Mouse (Mus musculus) heart, embryonic 12.5 days (tissue): ENCODE measurements at regions not wholly inside any gene's neighbourhood (a gene's known extent, or its start where the extent isn't known, plus 50 kb on each side); places are given as distances from the start of the nearest gene placed in this dataset.

Experiments
- ATAC-seq: fragments of 200-750 bp; cut with Nextera tagmentation; 2 replicates; pipeline ENCODE4 v1.8.0; 2017; ENCODE audit warnings: moderate TSS enrichment, moderate library complexity; ENCODE audit not compliant: insufficient number of reproducible peaks, low FRiP score
- H3K27ac ChIP-seq: fragments of 300-500 bp; sonication (generic); 2 replicates; pipeline ENCODE4 v1.5.1; 2016; ENCODE audit warnings: mild to moderate bottlenecking, moderate library complexity; ENCODE audit not compliant: poor library complexity, severe bottlenecking
- H3K27me3 ChIP-seq: fragments of 300-500 bp; sonication (generic); replicated peaks from 2 replicates; pipeline ENCODE4 v1.6.1; 2016; ENCODE audit warnings: mild to moderate bottlenecking, moderate library complexity
- H3K36me3 ChIP-seq: fragments of 300-500 bp; sonication (generic); 2 replicates; pipeline ENCODE4 v1.6.1; 2016; ENCODE audit warnings: mild to moderate bottlenecking, moderate library complexity
- H3K4me1 ChIP-seq: fragments of 300-500 bp; sonication (generic); replicated peaks from 2 replicates; pipeline ENCODE4 v1.6.1; 2016; ENCODE audit warnings: mild to moderate bottlenecking
- H3K4me2 ChIP-seq: fragments of 300-500 bp; sonication (generic); 2 replicates; pipeline ENCODE4 v1.6.1; 2016; ENCODE audit warnings: mild to moderate bottlenecking, moderate library complexity
- H3K4me3 ChIP-seq: fragments of 300-500 bp; sonication (generic); 2 replicates; pipeline ENCODE4 v1.5.1; 2016; ENCODE audit warnings: mild to moderate bottlenecking
- H3K9ac ChIP-seq: fragments of 300-500 bp; sonication (generic); 2 replicates; pipeline ENCODE4 v1.6.1; 2016; ENCODE audit warnings: mild to moderate bottlenecking, moderate library complexity
- H3K9me3 ChIP-seq: fragments of 300-500 bp; sonication (generic); replicated peaks from 2 replicates; pipeline ENCODE4 v1.6.1; 2016; ENCODE audit warnings: mild to moderate bottlenecking, moderate library complexity
- WGBS: fragments of 180-500 bp; shearing (Covaris S2); methylation state at CpG from one replicate; pipeline ENCODE4 v1.1.7; 2016; 5-methylcytosine and 5-hydroxymethylcytosine counted together

DNA sequence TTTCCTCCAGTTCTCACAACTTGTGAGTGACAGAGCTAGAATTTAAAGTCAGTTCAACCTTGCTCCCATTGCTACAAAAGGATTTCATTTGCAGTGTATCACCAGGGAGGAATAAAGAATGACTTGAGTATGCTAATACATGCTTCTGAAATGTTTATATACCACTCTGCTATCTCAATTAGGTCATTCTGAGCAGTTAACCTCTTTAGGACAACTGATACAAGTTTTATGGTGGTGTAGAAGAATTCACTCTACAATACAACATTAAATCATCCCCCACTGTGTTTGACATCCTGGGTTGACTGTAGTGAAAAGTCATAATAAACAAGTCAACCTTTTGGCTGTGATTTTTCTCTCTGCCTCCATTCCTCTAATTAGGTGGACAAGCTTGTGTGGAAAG, 248.6 kb downstream of the Pax1 start:
- H3K4me1 ChIP-seq, result no peaks in the 10 kb centered on the region
- no peak overlapping the region for H3K4me3 ChIP-seq
- no peaks in the 10 kb centered on the region for H3K9me3 ChIP-seq
- no peak overlapping the region for H3K9ac ChIP-seq
- H3K36me3 ChIP-seq, result no peaks in the 10 kb centered on the region
- H3K27ac ChIP-seq, result no peak overlapping the region
- ATAC-seq, result no peak
- H3K27me3 ChIP-seq, result no peaks in the 10 kb centered on the region
- no peak overlapping the region for H3K4me2 ChIP-seq

GRCm38 (mm10) chr2:147601639-147602038, 239.9 kb downstream of the Pax1 start:
- H3K9ac ChIP-seq, result no peak overlapping the region
- no peaks in the 10 kb centered on the region for H3K4me1 ChIP-seq
- no peaks in the 10 kb centered on the region for H3K27me3 ChIP-seq
- no peaks in the 10 kb centered on the region for H3K36me3 ChIP-seq
- no peak for ATAC-seq
- WGBS, result 31% methylated on average over 2 of the region's 2 CpGs
- H3K4me3 ChIP-seq, result no peak overlapping the region
- no peak overlapping the region for H3K27ac ChIP-seq
- no peaks in the 10 kb centered on the region for H3K9me3 ChIP-seq
- no peak overlapping the region for H3K4me2 ChIP-seq

- Histone ChIP-seq H3K27me3 (no peaks in the 10 kb centered on the region), H3K9ac (no peak overlapping the region), H3K4me2 (no peak overlapping the region), H3K36me3 (no peaks in the 10 kb centered on the region), H3K9me3 (no peaks in the 10 kb centered on the region), H3K27ac (no peak overlapping the region), H3K4me3 (no peak overlapping the region), H3K4me1 (no peaks in the 10 kb centered on the region)
- ATAC-seq, result no peak
- 73% methylated on average over 1 of the region's 1 CpGs for WGBS
Observed at GRCm38 (mm10) chr2:147572413-147572812, 210.7 kb downstream of the Pax1 start.

DNA sequence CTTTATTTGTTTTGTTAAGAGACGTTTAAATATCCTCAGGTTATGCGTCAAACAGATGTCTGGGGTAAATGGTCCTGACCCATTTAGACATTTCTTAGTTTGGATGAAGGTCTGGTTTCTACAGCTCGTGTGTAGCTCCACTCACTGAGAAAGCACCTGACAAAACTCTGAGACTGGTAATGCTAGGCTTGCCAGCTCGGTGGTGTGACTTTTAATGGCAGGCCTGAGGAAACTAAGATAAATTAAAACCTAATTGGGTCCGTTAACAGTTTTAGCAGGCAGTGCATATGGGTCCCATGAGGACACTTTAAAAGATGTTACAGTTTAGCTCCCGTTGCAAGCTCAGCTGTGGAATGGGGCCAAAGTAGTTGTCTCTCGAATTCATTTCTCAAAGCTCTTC, 199.5 kb downstream of the Pax1 start:
- Histone ChIP-seq H3K9me3 (no peaks in the 10 kb centered on the region), H3K9ac (no peak overlapping the region), H3K4me3 (no peak overlapping the region), H3K4me1 (no peaks in the 10 kb centered on the region), H3K27ac (no peak overlapping the region), H3K4me2 (no peak overlapping the region), H3K27me3 (no peaks in the 10 kb centered on the region), H3K36me3 (no peaks in the 10 kb centered on the region)
- 69% methylated on average over 7 of the region's 7 CpGs for whole genome bisulfite sequencing
- no peak for ATAC-seq

DNA sequence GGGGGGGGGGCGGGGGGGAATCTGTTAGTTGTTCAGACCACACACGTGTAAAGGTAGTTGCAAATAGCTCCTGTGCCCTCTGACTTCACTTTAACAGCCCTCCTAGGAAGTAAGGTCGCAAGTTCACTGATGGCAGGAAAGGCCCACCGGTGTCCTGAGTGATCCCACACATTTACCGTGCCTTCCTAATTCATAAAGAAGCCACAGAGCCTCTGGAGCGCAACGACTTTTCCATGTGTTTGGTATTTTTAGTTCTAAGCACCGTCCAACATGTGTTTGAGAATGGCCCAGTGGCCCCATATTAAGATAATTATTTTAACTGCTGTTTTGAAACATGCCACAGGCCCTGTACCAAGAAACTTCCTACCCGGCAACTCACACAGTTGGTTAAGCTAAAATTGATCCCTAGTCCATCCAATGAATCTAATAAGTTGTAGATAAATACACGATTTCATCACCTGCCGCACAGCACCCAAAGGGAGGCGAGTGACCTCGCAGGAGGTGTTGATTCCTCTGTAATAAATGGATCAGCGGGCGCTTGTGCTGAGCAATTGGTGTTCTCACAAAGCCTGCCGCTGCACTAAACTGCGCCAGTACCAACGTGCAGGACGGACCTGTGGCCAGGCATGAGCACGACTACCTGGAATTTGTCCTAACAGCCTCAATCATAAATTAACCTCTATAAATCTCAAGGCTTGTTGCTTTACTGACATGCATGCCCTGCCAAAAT, 198.9 kb downstream of the Pax1 start:
- no peak overlapping the region for H3K4me2 ChIP-seq
- no peaks in the 10 kb centered on the region for H3K27me3 ChIP-seq
- H3K27ac ChIP-seq, result no peak overlapping the region
- ATAC-seq, result no peak
- H3K9ac ChIP-seq, result no peak overlapping the region
- no peaks in the 10 kb centered on the region for H3K9me3 ChIP-seq
- WGBS, result 83% methylated on average over 20 of the region's 20 CpGs
- H3K4me3 ChIP-seq, result no peak overlapping the region
- H3K4me1 ChIP-seq, result no peaks in the 10 kb centered on the region
- no peaks in the 10 kb centered on the region for H3K36me3 ChIP-seq

DNA sequence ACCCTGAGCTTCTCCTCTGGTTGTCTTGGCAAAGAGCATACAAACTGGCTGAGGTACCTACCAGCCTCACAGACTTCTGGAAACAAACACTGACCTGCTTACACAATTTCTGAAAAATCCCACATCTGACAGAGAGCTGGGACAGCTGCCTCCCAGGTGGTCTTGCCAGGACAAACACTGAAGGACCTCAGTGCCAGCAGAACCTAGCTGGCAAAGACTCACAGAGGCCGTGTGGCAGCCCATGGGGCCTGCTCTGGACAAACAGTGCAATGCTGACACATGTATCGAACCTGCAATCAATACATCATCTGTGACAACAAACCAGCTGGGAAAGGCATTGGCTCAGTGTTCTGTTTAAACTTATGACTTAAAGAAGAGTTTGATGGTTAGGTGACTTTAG, 167.4 kb downstream of the Pax1 start:
- 64% methylated on average over 2 of the region's 2 CpGs for WGBS
- ATAC-seq, result no peak

DNA sequence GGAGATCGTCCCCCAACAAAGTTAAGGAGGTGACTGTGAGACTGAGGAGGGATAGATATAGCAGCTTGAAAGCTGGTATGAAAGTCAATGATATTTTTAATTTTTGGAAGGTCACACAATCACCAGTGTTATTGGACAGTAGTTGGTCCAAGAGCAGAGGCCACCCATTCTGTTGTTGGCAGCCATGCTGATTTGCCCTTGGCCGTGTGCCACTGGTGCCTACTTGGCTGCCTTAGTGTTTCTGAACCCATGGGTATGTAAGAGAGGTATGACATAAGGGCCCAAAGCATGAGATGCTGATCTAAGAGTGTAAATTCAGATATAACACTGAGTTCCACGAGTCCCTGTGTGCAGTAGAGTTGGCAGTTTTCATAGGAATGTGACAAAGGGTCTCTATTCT, 153.7 kb downstream of the Pax1 start:
- no peak overlapping the region for H3K27ac ChIP-seq
- no peak overlapping the region for H3K4me2 ChIP-seq
- H3K9me3 ChIP-seq, result no peaks in the 10 kb centered on the region
- no peak overlapping the region for H3K9ac ChIP-seq
- WGBS, result 67% methylated on average over 3 of the region's 3 CpGs
- ATAC-seq, result no peak
- H3K4me3 ChIP-seq, result no peak overlapping the region
- H3K4me1 ChIP-seq, result no peaks in the 10 kb centered on the region
- no peaks in the 10 kb centered on the region for H3K27me3 ChIP-seq
- H3K36me3 ChIP-seq, result no peaks in the 10 kb centered on the region

More for the DNA sequence above, 167.4 kb downstream of the Pax1 start:
- H3K4me2 ChIP-seq, result no peak overlapping the region
- H3K27ac ChIP-seq, result no peak overlapping the region
- no peaks in the 10 kb centered on the region for H3K27me3 ChIP-seq
- H3K9ac ChIP-seq, result no peak overlapping the region
- no peaks in the 10 kb centered on the region for H3K36me3 ChIP-seq
- H3K9me3 ChIP-seq, result no peaks in the 10 kb centered on the region; the same call in 1 of the 2 replicates
- H3K4me1 ChIP-seq, result no peaks in the 10 kb centered on the region
- H3K4me3 ChIP-seq, result no peak overlapping the region

GRCm38 (mm10) chr2:147514748-147515147, 153.0 kb downstream of the Pax1 start:
- H3K9me3 ChIP-seq, result no peaks in the 10 kb centered on the region
- H3K4me1 ChIP-seq, result no peaks in the 10 kb centered on the region
- no peak overlapping the region for H3K9ac ChIP-seq
- ATAC-seq, result no peak
- H3K4me3 ChIP-seq, result no peak overlapping the region
- H3K27me3 ChIP-seq, result no peaks in the 10 kb centered on the region
- 66% methylated on average over 3 of the region's 3 CpGs for WGBS
- H3K4me2 ChIP-seq, result no peak overlapping the region
- H3K27ac ChIP-seq, result no peak overlapping the region
- no peaks in the 10 kb centered on the region for H3K36me3 ChIP-seq

DNA sequence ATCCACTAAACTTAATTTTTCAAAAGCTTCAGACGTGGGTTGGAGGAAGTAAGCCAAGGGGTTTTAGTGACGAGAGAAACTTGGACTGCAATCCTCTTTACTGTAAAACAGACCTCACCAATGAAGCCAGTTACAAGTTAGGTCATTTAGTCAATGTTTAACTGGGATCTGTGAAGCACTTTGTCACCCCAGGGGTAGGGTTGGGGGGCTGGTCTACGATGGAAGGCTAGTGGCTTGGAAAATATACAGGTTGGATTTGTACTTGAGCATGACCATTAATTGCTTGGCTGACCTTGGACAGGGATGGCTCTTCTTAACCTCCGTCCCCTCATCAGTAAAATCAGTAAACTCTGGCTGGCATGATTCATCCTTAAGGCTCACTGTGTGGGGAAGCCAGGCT, 142.2 kb downstream of the Pax1 start:
- Histone ChIP-seq H3K27ac (no peak overlapping the region), H3K36me3 (no peaks in the 10 kb centered on the region), H3K27me3 (no peaks in the 10 kb centered on the region), H3K4me2 (no peak overlapping the region), H3K4me1 (no peaks in the 10 kb centered on the region), H3K9ac (no peak overlapping the region), H3K9me3 (no peaks in the 10 kb centered on the region), H3K4me3 (no peak overlapping the region)
- ATAC-seq, result no peak
- WGBS, result 79% methylated on average over 4 of the region's 4 CpGs

GRCm38 (mm10) chr2:147498731-147499130, 137.0 kb downstream of the Pax1 start:
- Histone ChIP-seq H3K4me2 (no peak overlapping the region), H3K4me1 (no peaks in the 10 kb centered on the region), H3K27me3 (no peaks in the 10 kb centered on the region), H3K36me3 (no peaks in the 10 kb centered on the region), H3K4me3 (no peak overlapping the region), H3K27ac (no peak overlapping the region), H3K9ac (no peak overlapping the region), H3K9me3 (no peaks in the 10 kb centered on the region)
- ATAC-seq, result no peak
- WGBS, result 73% methylated on average over 1 of the region's 1 CpGs

DNA sequence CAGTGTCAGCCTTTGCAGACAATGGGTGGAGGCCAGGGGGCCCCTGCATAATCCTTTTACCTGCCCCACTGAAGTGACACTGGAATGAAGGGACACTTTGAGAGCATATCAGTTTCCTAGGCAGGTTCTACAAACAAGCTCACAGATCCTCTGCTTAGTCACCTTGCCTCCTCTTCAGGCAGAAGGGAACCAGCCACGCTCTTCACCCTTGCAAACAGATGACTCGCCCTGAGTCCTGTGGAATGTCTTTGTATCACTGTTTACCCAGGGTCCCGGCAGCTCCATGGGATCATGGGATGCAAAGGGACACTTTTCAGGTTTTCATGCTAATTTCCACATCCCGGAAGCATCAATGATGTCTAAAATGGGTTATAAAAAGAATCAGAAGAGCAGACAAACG, 94.2 kb downstream of the Pax1 start:
- no peaks in the 10 kb centered on the region for H3K4me1 ChIP-seq
- H3K4me3 ChIP-seq, result no peak overlapping the region
- 48% methylated on average over 5 of the region's 5 CpGs for WGBS
- no peak overlapping the region for H3K9ac ChIP-seq
- H3K36me3 ChIP-seq, result no peaks in the 10 kb centered on the region
- no peak overlapping the region for H3K27ac ChIP-seq
- no peak overlapping the region for H3K4me2 ChIP-seq
- no peaks in the 10 kb centered on the region for H3K27me3 ChIP-seq
- no peak for ATAC-seq
- no peaks in the 10 kb centered on the region for H3K9me3 ChIP-seq
